Mouse (Mus musculus): ENCODE data around the gene Olfr1030. TPM values are rescaled to one million over a fixed set of nuclear protein-coding genes. Genes with fewer than 3 reads are reported as not detected.

Gene Olfr1030
- polyA plus RNA-seq (2012; rRNA removed) = not detected in 2 replicates

DNA sequence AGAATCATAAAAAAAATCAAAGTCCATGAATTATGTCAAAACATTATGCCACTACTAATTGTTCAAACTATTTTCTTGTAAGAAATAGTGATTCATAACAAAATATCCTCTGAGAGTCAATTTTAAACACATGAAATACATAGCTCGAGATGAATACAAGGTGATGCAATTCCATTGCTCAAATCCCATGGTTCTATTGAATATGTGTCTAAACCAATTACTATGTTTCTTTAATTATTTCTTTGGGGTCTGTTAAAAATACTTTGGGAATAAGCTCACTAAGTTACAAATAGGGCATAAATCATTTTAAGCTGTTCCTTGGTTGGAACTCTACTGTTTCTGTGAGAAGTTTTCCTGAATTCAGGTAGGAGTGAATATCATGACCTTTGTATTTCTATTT is at the start of gene Olfr1030:
TSS of gene Olfr1030 (plus strand) at position 301 of the 400 bp plus-strand sequence.

DNA sequence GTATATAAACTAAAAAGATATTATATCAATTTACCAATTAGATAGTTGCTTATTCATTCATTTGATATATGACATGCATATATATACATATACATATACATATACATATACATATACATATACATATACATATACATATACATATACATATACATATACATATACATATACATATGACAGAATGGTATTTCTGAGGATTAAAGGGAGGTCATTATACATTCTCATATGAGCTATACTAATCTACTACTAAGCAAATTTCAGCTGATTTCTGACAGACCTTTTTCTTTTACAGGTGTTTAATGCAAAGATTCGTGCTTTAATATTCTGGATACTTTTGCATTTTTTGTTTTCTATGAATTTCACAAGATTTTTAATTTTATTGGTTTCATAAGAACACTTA is 28.9 kb upstream of the Olfr1030 start, which contains the start of gene Olfr1028:
TSS of gene Olfr1028 (plus strand) at position 301 of the 400 bp plus-strand sequence.

DNA sequence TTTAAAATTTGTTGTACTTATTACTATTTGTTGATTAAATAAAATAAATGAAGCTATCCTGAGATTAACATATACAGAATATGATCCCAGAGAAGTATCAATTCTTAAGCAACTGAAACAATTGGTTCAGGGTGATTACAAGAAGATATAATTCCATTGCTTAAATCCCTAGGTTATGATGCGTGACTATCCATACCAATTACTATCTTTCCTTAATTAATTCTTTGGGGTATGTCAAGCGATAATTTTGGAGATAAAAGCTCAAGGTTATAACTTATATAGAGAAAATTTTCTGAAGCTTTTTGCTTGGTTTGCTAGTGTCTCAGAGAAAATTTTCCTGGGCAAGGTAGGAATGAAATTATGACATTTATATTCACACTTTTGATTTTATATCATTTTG is 5.5 kb upstream of the Olfr1030 start, which contains the start of gene Olfr1029:
TSS of gene Olfr1029 (plus strand) at position 301 of the 400 bp plus-strand sequence.

DNA sequence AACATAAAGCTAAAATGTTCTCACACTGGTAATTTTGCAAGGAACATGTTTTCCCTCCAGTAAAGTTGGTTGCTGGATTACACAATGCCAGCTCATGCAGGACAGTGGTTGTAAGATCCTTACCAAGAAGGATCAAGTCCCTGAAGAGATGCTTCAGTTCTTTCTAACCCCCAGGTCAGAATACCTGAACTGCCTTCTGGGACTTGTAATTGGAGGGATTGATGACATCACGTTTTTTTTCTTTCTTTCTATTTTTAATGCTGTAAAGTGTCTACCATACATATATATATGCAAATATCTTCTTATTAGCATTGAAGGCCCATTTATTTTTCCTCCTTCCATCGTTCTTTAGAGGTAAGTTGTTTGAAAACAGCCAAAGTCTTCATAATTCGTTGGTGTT is 10.9 kb downstream of the Olfr1030 start, which contains the start of gene Olfr1031:
TSS of gene Olfr1031 (plus strand) at position 301 of the 400 bp plus-strand sequence.

DNA sequence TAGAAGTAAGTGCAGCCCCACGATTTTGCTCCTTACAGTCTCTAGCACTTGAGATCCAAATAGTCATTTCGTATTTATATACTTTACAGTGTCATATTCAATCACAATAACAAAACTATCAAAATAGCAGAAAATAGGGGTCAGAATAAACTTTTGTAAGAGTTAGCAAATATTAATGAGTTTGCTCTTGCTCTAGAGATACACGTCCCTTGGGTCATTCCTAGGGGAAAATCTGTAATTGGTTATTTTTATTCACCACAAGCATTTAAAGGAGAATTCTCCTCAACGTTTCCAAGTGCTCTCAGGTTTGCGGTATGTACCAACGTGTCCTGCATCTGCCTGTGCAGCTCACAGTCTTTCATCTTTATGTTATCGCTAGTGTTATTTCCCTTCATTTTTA is 26.2 kb downstream of the Olfr1030 start, which contains the start of gene Olfr1032:
TSS of gene Olfr1032 (plus strand) at position 301 of the 400 bp plus-strand sequence.

DNA sequence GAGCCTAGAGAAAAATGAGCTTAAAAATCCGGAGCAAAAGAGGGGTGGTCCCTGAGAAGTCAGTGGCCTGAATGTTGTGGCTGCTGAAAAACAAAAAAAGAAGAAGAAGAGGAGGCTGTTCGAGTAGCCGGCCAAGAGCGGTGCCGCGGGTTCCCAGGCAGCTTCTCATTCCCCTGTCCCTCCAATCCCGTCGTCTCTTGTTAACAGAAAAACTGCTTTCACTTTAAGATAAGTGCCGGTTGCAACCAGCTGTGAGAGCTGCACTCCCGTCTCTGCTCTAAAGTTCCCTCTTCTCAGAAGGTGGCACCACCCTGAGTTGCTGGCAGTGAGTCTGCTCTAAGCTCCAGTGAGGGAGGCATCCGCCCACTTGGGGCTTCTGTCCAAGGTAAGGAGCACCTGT is 41.3 kb downstream of the Olfr1030 start, which contains the start of gene Olfr1033:
TSS of gene Olfr1033 (plus strand) at position 228 of the 400 bp plus-strand sequence.

Other genes with a start within 250 kb of the Olfr1030 start
- not detected in 2 replicates for gene Olfr1012, start 216.5 kb upstream of the Olfr1030 start, polyA plus RNA-seq (2012; rRNA removed)
- not detected in 2 replicates for gene Olfr1013, start 212.2 kb upstream of the Olfr1030 start, polyA plus RNA-seq (2012; rRNA removed)
- gene Olfr1014, start 206.6 kb upstream of the Olfr1030 start, polyA plus RNA-seq (2012; rRNA removed) = not detected in 2 replicates
- gene Olfr1015, start 197.3 kb upstream of the Olfr1030 start, polyA plus RNA-seq (2012; rRNA removed) = not detected in 2 replicates
- not detected in 2 replicates for gene Olfr1016, start 176.7 kb upstream of the Olfr1030 start, polyA plus RNA-seq (2012; rRNA removed)
- not detected in 2 replicates for gene Olfr1018, start 160.8 kb upstream of the Olfr1030 start, polyA plus RNA-seq (2012; rRNA removed)
- gene Olfr1019, start 133.8 kb upstream of the Olfr1030 start, polyA plus RNA-seq (2012; rRNA removed) = not detected in 2 replicates
- not detected in 2 replicates for gene Olfr1020, start 132.2 kb upstream of the Olfr1030 start, polyA plus RNA-seq (2012; rRNA removed)
- gene Olfr1022, start 110.7 kb upstream of the Olfr1030 start, polyA plus RNA-seq (2012; rRNA removed) = not detected in 2 replicates
- gene Olfr1023, start 93.6 kb upstream of the Olfr1030 start, polyA plus RNA-seq (2012; rRNA removed) = not detected in 2 replicates
- not detected in 2 replicates for gene Olfr1024, start 74.2 kb upstream of the Olfr1030 start, polyA plus RNA-seq (2012; rRNA removed)
- not detected in 2 replicates for gene Olfr1025-ps1, start 64.1 kb upstream of the Olfr1030 start, polyA plus RNA-seq (2012; rRNA removed)
- gene Olfr1026, start 57.7 kb upstream of the Olfr1030 start, polyA plus RNA-seq (2012; rRNA removed) = not detected in 2 replicates
- under 0.01 TPM in 1 of 2 replicates, not detected in the other for gene Olfr1028, start 28.8 kb upstream of the Olfr1030 start, polyA plus RNA-seq (2012; rRNA removed)
- gene Olfr1029, start 5.4 kb upstream of the Olfr1030 start, polyA plus RNA-seq (2012; rRNA removed) = not detected in 2 replicates
- gene Olfr1031, start 11.0 kb downstream of the Olfr1030 start, polyA plus RNA-seq (2012; rRNA removed) = not detected in 2 replicates
- gene Olfr1032, start 26.3 kb downstream of the Olfr1030 start, polyA plus RNA-seq (2012; rRNA removed) = not detected in 2 replicates
- 0.28 and 0.37 TPM in 2 replicates for gene Olfr1033, start 41.4 kb downstream of the Olfr1030 start, polyA plus RNA-seq (2012; rRNA removed)
- 0.06 and 0.09 TPM in 2 replicates for gene Olfr1034, start 66.6 kb downstream of the Olfr1030 start, polyA plus RNA-seq (2012; rRNA removed)
- not detected in 2 replicates for gene Olfr1036, start 94.7 kb downstream of the Olfr1030 start, polyA plus RNA-seq (2012; rRNA removed)
- not detected in 2 replicates for gene Olfr1037, start 108.1 kb downstream of the Olfr1030 start, polyA plus RNA-seq (2012; rRNA removed)
- gene Olfr1039, start 156.7 kb downstream of the Olfr1030 start, polyA plus RNA-seq (2012; rRNA removed) = not detected in 2 replicates
- gene Olfr1040, start 167.5 kb downstream of the Olfr1030 start, polyA plus RNA-seq (2012; rRNA removed) = not detected in 2 replicates
- not detected in 2 replicates for gene Olfr1042, start 182.6 kb downstream of the Olfr1030 start, polyA plus RNA-seq (2012; rRNA removed)
- gene Olfr1043, start 188.2 kb downstream of the Olfr1030 start, polyA plus RNA-seq (2012; rRNA removed) = not detected in 2 replicates
- not detected in 2 replicates for gene Olfr1044, start 198.5 kb downstream of the Olfr1030 start, polyA plus RNA-seq (2012; rRNA removed)
- gene Olfr52, start 206.4 kb downstream of the Olfr1030 start, polyA plus RNA-seq (2012; rRNA removed) = not detected in 2 replicates
- gene Olfr1045, start 223.7 kb downstream of the Olfr1030 start, polyA plus RNA-seq (2012; rRNA removed) = not detected in 2 replicates
- gene Olfr1046, start 240.0 kb downstream of the Olfr1030 start, polyA plus RNA-seq (2012; rRNA removed) = not detected in 2 replicates

Measured in liver, embryonic 14 days (tissue).